Mouse (Mus musculus): Measurements from ENCODE around the gene Rnf113a2.

GRCm38 (mm10) chr12:84423990-84424389, 7.0 kb downstream of the Rnf113a2 start:
- TF ChIP-seq CTCF (IDR thresholded peaks at IDR 0.05; ENCODE audit: extremely low read depth, insufficient read length, insufficient replicate concordance, low read depth, low read length) (no peak), POLR2A (IDR thresholded peaks at IDR 0.05; ENCODE audit: low read depth, low read length) (no peak)
